Mouse (Mus musculus) cortical plate, adult 2 months (tissue): ENCODE results near the gene Acot8. TPM values are rescaled to one million over a fixed set of nuclear protein-coding genes. Genes with fewer than 3 reads are reported as not detected.

Experiments
- H3K27ac ChIP-seq: fragments of 200-500 bp; 2 replicates; pipeline ENCODE4 v1.5.1; 2012; ENCODE audit warnings: low read length, control low read depth, inconsistent platforms; ENCODE audit not compliant: insufficient read depth
- H3K4me1 ChIP-seq: fragments of 200-500 bp; 2 replicates; pipeline ENCODE4 v1.6.1; 2011; ENCODE audit warnings: low read length; ENCODE audit not compliant: control insufficient read depth, insufficient read depth
- H3K4me3 ChIP-seq: fragments of 200-500 bp; 2 replicates; pipeline ENCODE4 v1.5.1; 2011; ENCODE audit warnings: mild to moderate bottlenecking, low read length, control low read depth; ENCODE audit not compliant: insufficient read depth
- CTCF ChIP-seq: fragments of 200-500 bp; IDR thresholded peaks from 2 replicates; pipeline ENCODE4 v1.5.1; 2011; ENCODE audit warnings: mild to moderate bottlenecking, control low read depth, low read length; ENCODE audit not compliant: insufficient read depth; ENCODE audit errors: extremely low read depth
- POLR2A ChIP-seq: fragments of 200-500 bp; IDR thresholded peaks from 2 replicates; pipeline ENCODE4 v1.6.1; 2011; ENCODE audit warnings: mild to moderate bottlenecking, low read length, control low read depth; ENCODE audit not compliant: insufficient read depth; ENCODE audit errors: extremely low read depth
- polyA plus RNA-seq: library from polyadenylated mRNA; depleted of rRNA; stranded (reverse); fragments of >200 nt; gene quantifications from 2 replicates; pipeline ENCODE4 v1.2.3, GENCODE M21; 2012; rRNA removed

Acot8 gene
- polyA plus RNA-seq: 29.8 and 30.3 TPM in 2 replicates

DNA sequence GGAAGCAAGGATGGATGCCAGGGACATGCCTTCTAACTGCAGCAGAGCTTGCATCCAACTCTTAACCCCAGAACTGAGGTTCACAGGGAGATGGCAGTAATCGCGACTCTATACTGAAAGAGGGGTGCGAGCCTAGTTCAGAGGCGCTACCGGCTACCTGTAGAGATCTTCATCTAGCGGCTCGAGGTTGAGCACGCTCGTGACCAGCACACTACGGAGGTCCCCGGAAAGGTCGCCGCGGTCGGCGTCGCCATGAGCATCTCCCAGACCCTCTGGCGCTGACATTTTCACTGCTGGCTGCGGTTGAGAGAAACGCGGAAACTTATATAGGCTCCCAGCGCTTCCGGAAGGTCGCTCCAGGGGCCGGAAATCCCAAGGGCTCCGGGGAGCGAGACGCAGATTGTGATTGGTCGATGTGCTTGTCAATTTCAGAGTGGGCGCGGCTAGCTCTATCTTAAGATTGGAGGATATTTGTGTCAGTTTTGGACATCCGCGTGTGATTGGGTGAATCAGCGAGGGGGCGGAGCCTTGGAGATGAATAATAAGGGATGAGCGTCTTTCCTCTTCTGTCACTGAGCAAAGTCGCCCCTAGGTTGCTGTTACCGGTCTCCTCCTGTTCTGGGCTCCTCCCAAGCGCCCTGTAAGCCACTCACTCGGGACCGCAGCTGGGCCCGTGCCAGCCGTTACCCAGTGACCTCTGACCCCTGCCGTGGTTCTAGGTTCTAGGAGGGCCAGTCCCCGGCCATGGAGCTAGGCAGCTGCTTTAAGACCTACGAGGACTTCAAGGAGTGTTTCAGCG lies at the start of gene Acot8, which contains the start of gene Zswim3:
TSS of gene Acot8 (minus strand) at position 350 of the 799 bp plus-strand sequence.
TSS of gene Zswim3 (plus strand) at position 566 of the 799 bp plus-strand sequence.
- Histone ChIP-seq H3K27ac (no peak within 1 kb of the TSS), H3K4me1 (peaks cover 3% of the 10 kb centered on the region), H3K4me3 (peak within 1 kb of the TSS; percentile 84)
- TF ChIP-seq POLR2A (peak; percentile 98), CTCF (no peak)

DNA sequence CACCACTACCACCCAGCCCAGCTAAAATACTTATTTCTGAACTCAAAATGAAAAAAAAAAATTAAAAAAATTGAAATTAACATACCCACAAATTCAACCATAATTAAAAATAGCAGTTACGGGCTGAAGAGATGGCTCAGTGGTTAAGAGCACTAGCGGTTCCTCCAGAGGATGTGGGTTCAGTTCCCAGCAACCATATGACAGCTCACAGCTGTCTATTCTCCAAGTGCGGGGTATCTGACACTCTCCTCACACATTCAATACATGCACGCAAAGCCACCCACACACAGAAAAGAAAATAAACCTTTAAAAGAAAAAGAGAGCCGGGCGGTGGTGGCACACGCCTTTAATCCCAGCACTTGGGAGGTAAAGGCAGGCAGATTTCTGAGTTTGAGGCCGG lies 45.4 kb upstream of the Acot8 start:
- Histone ChIP-seq H3K27ac (no peak overlapping the region), H3K4me3 (no peak overlapping the region), H3K4me1 (no peaks in the 10 kb centered on the region)
- TF ChIP-seq CTCF (no peak), POLR2A (no peak)

DNA sequence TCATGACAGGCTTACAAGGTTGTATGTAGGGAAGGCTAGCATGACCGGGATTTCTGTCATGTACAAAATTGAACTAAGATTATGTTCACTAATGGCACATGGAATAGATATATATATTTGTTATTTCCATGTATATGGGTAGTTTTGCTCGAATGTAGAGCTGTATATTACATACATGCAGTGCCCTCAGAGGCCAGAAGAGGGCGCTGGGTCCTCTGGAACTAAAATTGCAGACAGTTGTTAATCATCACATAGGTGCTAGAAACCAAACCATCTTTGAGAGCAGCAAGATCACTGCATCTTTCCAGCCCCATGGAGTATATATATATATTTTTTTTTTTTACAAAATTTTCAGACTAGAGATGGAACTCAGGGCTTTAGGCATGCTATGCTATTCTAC lies 41.1 kb upstream of the Acot8 start:
- no peak overlapping the region for H3K4me3 ChIP-seq
- no peaks in the 10 kb centered on the region for H3K4me1 ChIP-seq

DNA sequence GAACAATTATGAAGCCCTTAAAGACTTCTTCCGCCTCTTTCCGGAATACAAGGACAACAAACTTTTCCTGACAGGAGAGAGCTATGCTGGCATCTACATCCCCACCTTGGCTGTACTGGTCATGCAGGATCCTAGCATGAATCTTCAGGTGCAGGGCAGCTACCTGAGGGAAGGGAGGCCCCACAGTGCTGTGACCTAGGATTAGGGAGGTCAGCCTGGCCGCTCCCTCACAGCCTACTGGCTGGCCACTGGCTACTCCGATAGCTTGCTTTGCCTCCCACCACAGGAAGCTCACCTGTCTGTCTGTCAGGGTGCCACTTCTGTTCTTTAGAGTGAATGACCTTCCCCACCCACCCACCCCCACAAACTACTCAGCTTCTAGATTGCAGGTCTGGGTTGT lies 30.5 kb upstream of the Acot8 start:
- TF ChIP-seq POLR2A: no peak
- no peak for TF ChIP-seq CTCF
- Histone ChIP-seq H3K4me3 (no peak overlapping the region), H3K27ac (no peak overlapping the region), H3K4me1 (no peaks in the 10 kb centered on the region)

More for the DNA sequence above, 41.1 kb upstream of the Acot8 start:
- H3K27ac ChIP-seq: no peak overlapping the region
- TF ChIP-seq CTCF (no peak), POLR2A (no peak)

DNA sequence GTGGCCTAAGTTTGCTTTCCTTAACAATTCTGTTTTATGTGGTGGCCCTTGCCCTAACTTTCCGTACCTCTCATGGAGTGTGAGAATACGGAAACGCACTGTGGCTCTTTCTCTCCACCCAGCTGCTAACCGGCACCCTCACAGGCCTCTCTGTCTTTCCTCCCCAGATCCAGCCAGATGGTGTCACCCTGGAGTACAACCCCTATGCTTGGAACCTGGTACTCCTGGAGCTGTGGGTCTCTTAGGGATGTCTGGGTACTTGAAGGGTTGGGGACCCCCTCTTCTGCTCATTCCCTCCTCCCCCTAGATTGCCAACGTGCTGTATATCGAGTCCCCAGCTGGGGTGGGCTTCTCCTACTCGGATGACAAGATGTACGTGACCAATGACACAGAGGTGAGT lies 29.8 kb upstream of the Acot8 start:
- TF ChIP-seq POLR2A (0 out of 2 replicates have a peak, but pooled peaks have one; percentile 15), CTCF (0 out of 2 replicates have a peak, but pooled peaks have one; percentile 1)
- H3K4me3 ChIP-seq: peak overlapping the region; percentile 50
- no peak overlapping the region for H3K27ac ChIP-seq
- H3K4me1 ChIP-seq: no peaks in the 10 kb centered on the region

DNA sequence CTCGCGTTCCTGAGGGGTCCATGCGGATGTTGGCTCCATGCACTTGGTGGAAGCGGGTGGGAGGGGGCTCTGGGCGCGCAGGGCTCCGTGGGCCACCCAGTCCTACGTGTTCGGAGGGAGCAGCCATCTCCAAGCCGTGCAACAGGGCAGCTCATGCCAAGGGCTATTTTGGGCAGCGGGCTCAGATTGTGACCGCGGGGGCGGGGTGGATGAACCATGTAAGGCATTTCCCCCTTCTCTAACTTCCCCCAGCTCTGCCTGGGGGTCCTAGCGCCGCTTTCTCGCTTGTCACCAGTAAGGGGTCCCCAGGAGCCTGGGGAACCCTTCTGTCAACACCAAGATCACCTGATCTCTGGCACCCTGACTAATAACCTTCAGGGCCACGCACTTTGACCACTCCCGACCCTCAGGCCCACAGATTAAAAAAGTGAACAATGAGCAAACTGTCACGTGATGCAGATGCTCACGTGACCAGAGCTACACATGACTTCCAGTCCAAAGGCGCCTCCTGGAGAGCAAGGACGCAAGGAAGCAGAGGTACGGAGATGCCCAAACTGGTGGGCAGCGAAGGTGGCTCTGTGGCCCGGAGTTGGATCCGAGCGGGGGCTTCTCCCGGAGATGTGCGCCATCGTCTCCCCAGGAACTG lies 28.8 kb upstream of the Acot8 start, which contains the start of gene Neurl2:
TSS of gene Neurl2 (minus strand) at position 143 of the 646 bp plus-strand sequence.
- no peak for TF ChIP-seq CTCF
- TF ChIP-seq POLR2A: peak; percentile 90
- peak within 1 kb of the TSS; percentile 50 for H3K4me3 ChIP-seq
- H3K27ac ChIP-seq: peak within 1 kb of the TSS; percentile 77
- H3K4me1 ChIP-seq: no peaks in the 10 kb centered on the region

DNA sequence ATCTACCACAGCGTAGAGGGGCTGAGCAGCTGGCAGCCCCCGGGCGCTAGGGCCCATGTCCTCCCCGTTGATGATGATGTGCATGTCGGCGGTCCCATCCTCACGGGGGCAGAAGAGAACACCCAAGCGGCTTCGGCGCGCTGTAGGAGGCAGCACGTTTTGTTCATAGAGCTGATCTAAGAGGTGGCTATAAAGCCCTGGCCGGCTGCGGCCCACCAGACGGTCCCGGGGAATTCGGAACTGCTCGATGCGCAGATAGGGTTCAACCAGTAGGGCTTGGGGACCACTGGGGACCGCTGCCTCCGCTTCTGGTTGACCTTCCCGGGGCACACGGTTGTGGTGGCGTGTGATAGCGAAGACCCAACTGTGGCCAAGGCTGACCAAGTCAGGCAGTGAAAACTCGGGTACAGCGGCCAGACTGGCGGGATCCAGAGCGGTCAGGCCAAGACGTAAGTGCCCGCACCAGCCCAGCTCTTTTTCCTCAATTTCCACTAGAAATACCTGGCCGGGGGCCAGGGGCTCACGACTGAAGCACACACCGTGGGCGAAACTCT lies 28.1 kb upstream of the Acot8 start, which contains the start of gene Ctsa:
TSS of gene Ctsa (plus strand) at position 126 of the 554 bp plus-strand sequence.
- Histone ChIP-seq H3K27ac (peak within 1 kb of the TSS; percentile 77), H3K4me3 (peak within 1 kb of the TSS; percentile 50), H3K4me1 (no peaks in the 10 kb centered on the region)
- TF ChIP-seq POLR2A (peak; percentile 55; the same call in 1 of the 2 replicates), CTCF (peak; percentile 37)

DNA sequence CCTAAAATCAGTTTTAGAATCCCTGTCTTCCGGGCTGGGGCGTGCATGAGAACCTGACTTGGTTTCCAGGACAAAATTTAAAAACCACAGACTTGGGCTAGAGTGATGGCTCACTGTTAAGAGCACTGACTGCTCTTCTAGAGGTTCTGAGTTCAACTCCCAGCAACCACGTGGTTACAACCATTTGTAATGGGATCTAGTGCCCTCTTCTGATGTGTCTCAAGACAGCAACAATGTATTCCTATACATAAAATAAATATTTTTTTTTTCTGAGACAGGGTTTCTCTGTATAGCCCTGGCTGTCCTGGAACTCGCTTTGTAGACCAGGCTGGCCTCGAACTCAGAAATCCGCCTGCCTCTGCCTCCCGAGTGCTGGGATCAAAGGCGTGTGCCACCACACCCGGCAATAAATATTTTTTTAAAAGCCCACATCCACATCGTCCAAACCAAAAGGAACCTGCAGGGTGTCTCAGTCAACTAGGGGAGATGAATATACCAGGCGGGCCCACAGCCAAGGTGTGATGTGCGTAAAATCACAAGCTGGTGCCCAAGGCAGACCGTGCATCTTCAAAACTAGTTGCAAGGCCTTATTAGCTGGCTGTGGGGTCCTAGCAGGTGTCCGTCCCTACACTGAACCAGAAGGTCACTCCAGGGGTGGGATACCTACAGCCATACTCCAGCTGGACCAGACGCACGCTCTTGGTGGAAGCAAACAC lies 27.5 kb upstream of the Acot8 start:
- Histone ChIP-seq H3K4me3 (peak overlapping the region; percentile 50; the same call in 1 of the 2 replicates), H3K27ac (no peak overlapping the region), H3K4me1 (no peaks in the 10 kb centered on the region)
- no peak for TF ChIP-seq POLR2A
- no peak for TF ChIP-seq CTCF

DNA sequence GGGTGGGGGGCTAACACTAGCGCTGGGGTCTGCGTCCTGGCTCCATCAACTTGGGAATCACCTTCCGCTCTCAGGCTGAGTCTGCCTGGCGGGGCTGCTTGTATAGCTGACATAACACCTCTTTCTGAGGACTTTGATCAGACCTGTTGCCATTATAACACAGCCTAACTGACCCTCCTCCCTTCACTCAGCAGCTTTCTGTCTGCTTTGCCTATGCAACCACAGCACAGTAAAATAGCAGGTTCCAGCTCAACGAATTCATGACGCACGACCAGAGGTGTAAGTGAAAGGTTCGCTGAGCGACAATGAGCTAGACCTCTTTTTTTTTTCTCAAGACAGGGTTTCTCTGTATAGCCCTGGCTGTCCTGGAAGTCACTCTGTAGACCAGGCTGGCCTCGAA lies 26.3 kb upstream of the Acot8 start:
- Histone ChIP-seq H3K4me1 (peaks cover under 1% of the 10 kb centered on the region; the same call in 1 of the 2 replicates), H3K27ac (no peak overlapping the region), H3K4me3 (no peak overlapping the region)
- TF ChIP-seq CTCF: no peak
- no peak for TF ChIP-seq POLR2A
